Mouse (Mus musculus) testis, adult 2 months (tissue): Measurements from ENCODE around the gene Nav1.

ENCODE experiments used
- CTCF ChIP-seq: fragments of 200-500 bp; IDR thresholded peaks from 2 replicates; pipeline ENCODE4 v1.5.1; 2012; ENCODE audit warnings: low read depth, mild to moderate bottlenecking, inconsistent platforms, low read length, moderate library complexity; ENCODE audit not compliant: control insufficient read depth, insufficient read depth, insufficient replicate concordance
- POLR2A ChIP-seq: fragments of 200-500 bp; IDR thresholded peaks from 2 replicates; pipeline ENCODE4 v1.6.1; 2012; ENCODE audit warnings: low read depth, mild to moderate bottlenecking, inconsistent platforms, low read length, moderate library complexity; ENCODE audit not compliant: control insufficient read depth

- TF ChIP-seq POLR2A (no peak), CTCF (no peak)
Observed at GRCm38 (mm10) chr1:135645459-135646195, 38.5 kb upstream of the Nav1 start.
